14 mouse cellular contexts compared by ENCODE assay signal in genomic region chr9:46353330-46353724, GRCm38 (mm10). TPM values are rescaled to one million over a fixed set of nuclear protein-coding genes. Genes with fewer than 3 reads are reported as not detected.
DNase-seq lines count a peak whose midpoint lies in the region; ATAC-seq and TF ChIP-seq lines count a peak whose summit lies in the region.
"Had no signal": no experiment of that assay in that cellular context is flagged by ENCODE, and none has a peak within 500 bp of the region (broad histone marks: within the 10 kb centered on the region; RNA-seq: fewer than 3 reads in every experiment).

No protein-coding gene starts in this region.

- peak; percentile 34; the same call in 1 of the 2 replicates for ATAC-seq in forebrain, embryonic 16.5 days
- no peak for ATAC-seq in stomach, postnatal 0 days (ENCODE audit: low FRiP score, low TSS enrichment)
- no peak for ATAC-seq in erythroid progenitor cell, adult 5-6 weeks (replicated peaks; ENCODE audit: low FRiP score, poor library complexity, severe bottlenecking)
- ATAC-seq in kidney, embryonic 14.5 days (ENCODE audit: low FRiP score, low TSS enrichment), result no peak

- 8% methylated on average over 5 of the region's 5 CpGs for WGBS in forebrain, embryonic 16.5 days
- WGBS in stomach, postnatal 0 days, result 31% methylated on average over 5 of the region's 5 CpGs
- WGBS in kidney, embryonic 14.5 days, result 38% methylated on average over 5 of the region's 5 CpGs

- H3K27me3 ChIP-seq in forebrain, embryonic 16.5 days (replicated peaks; ENCODE audit: control insufficient read depth, insufficient read depth, low read length), result peaks cover 5% of the 10 kb centered on the region; the same call in 1 of the 2 replicates
- no peaks in the 10 kb centered on the region for H3K27me3 ChIP-seq in stomach, postnatal 0 days (ENCODE audit: control insufficient read depth, insufficient read depth, low read length)
- H3K27me3 ChIP-seq in kidney, embryonic 14.5 days (ENCODE audit: control insufficient read depth, insufficient read depth, low read length), result peaks cover 11% of the 10 kb centered on the region; the same call in 1 of the 2 replicates

- H3K27ac ChIP-seq in layer of hippocampus, adult 2 months, result peak overlapping the region; percentile 67; the same call in 1 of the 2 replicates
- no peak overlapping the region for H3K27ac ChIP-seq in forebrain, embryonic 16.5 days (ENCODE audit: low read length)
- no peak overlapping the region for H3K27ac ChIP-seq in stomach, postnatal 0 days (replicated peaks)
- H3K27ac ChIP-seq in kidney, embryonic 14.5 days (ENCODE audit: low read depth, low read length), result no peak overlapping the region
- H3K27ac ChIP-seq: embryonic facial prominence, embryonic 15.5 days; limb, embryonic 15.5 days had no signal

- no peak overlapping the region for H3K9ac ChIP-seq in forebrain, embryonic 16.5 days (replicated peaks; ENCODE audit: low read depth, low read length)
- no peak overlapping the region for H3K9ac ChIP-seq in stomach, postnatal 0 days (ENCODE audit: low read length)
- no peak overlapping the region for H3K9ac ChIP-seq in kidney, embryonic 14.5 days (ENCODE audit: low read depth, low read length)
- H3K9ac ChIP-seq: embryonic facial prominence, embryonic 15.5 days; limb, embryonic 15.5 days had no signal

- peak in 1 of 2 experiments; percentile 63 for DNase-seq in layer of hippocampus, adult 2 months (ENCODE audit: low spot score in 2 of 2)
- DNase-seq in layer of hippocampus, postnatal 25 days (ENCODE audit: extremely low spot score in 1 of 2, low spot score in 1 of 2), result no peak
- DNase-seq in embryo, embryonic 10.5 days (ENCODE audit: low spot score), result peak; percentile 50
- DNase-seq in lung, postnatal 4 days, result peak; percentile 31 to 85
- DNase-seq in stomach, postnatal 0 days (ENCODE audit: low spot score), result no peak
- DNase-seq: gastrocnemius, postnatal 36 days had no signal

- H3K9me3 ChIP-seq in forebrain, embryonic 16.5 days (ENCODE audit: control insufficient read depth, low read length), result no peaks in the 10 kb centered on the region
- no peaks in the 10 kb centered on the region for H3K9me3 ChIP-seq in stomach, postnatal 0 days (ENCODE audit: control insufficient read depth, low read length)
- no peaks in the 10 kb centered on the region for H3K9me3 ChIP-seq in kidney, embryonic 14.5 days (ENCODE audit: control insufficient read depth, low read length)
- H3K9me3 ChIP-seq: embryonic facial prominence, embryonic 15.5 days; limb, embryonic 15.5 days had no signal

- TF ChIP-seq EP300 in stomach, postnatal 0 days (optimal IDR thresholded peaks at IDR 0.05), result no peak

- no peak overlapping the region for H3K4me2 ChIP-seq in forebrain, embryonic 16.5 days (ENCODE audit: low read length)
- H3K4me2 ChIP-seq in stomach, postnatal 0 days (replicated peaks; ENCODE audit: low read depth), result no peak overlapping the region
- H3K4me2 ChIP-seq in kidney, embryonic 14.5 days (replicated peaks; ENCODE audit: low read depth, low read length), result no peak overlapping the region
- H3K4me2 ChIP-seq: embryonic facial prominence, embryonic 15.5 days; limb, embryonic 15.5 days had no signal

- TF ChIP-seq CTCF in layer of hippocampus, adult 2 months (conservative IDR thresholded peaks at IDR 0.05), result no peak
- no peak for TF ChIP-seq CTCF in stomach, postnatal 0 days (IDR thresholded peaks at IDR 0.05; ENCODE audit: low read depth)

- H3K36me3 ChIP-seq in forebrain, embryonic 16.5 days (ENCODE audit: control insufficient read depth, insufficient read depth), result no peaks in the 10 kb centered on the region
- H3K36me3 ChIP-seq in stomach, postnatal 0 days (ENCODE audit: control insufficient read depth, insufficient read depth, low read length), result no peaks in the 10 kb centered on the region
- H3K36me3 ChIP-seq in kidney, embryonic 14.5 days (ENCODE audit: control insufficient read depth, insufficient read depth, low read length), result no peaks in the 10 kb centered on the region
- H3K36me3 ChIP-seq: embryonic facial prominence, embryonic 15.5 days; limb, embryonic 15.5 days had no signal

- no peak overlapping the region for H3K4me3 ChIP-seq in layer of hippocampus, adult 2 months
- H3K4me3 ChIP-seq in forebrain, embryonic 16.5 days (replicated peaks; ENCODE audit: low read length), result no peak overlapping the region
- no peak overlapping the region for H3K4me3 ChIP-seq in stomach, postnatal 0 days (ENCODE audit: low read depth, low read length)
- no peak overlapping the region for H3K4me3 ChIP-seq in kidney, embryonic 14.5 days (ENCODE audit: low read length)
- H3K4me3 ChIP-seq: embryonic facial prominence, embryonic 15.5 days; limb, embryonic 15.5 days had no signal

- peaks cover 23% of the 10 kb centered on the region for H3K4me1 ChIP-seq in forebrain, embryonic 16.5 days (replicated peaks; ENCODE audit: control insufficient read depth, insufficient read depth, low read length)
- no peaks in the 10 kb centered on the region for H3K4me1 ChIP-seq in stomach, postnatal 0 days (replicated peaks; ENCODE audit: control insufficient read depth, insufficient read depth)
- 0 out of 2 replicates have a peak, but pooled peaks cover 4% of the 10 kb centered on the region for H3K4me1 ChIP-seq in kidney, embryonic 14.5 days (ENCODE audit: control insufficient read depth, insufficient read depth, low read length)

RNA-seq across cellular contexts. Expression of gene 4931429L15Rik, which starts 33.5 kb away (rescaled TPM):
- total RNA-seq in layer of hippocampus, adult 2 months (2021), result not detected
- total RNA-seq in layer of hippocampus, postnatal 25 days (2021), result not detected
- polyA plus RNA-seq in forebrain, embryonic 16.5 days (2015; fragmentation: Nextera tagmentation; extraction: Ambion mirVana), result not detected in 2 replicates
- polyA plus RNA-seq in stomach, postnatal 0 days (2015; fragmentation: Nextera tagmentation; extraction: Ambion mirVana), result not detected in 2 replicates
- not detected in 2 replicates for total RNA-seq in erythroid progenitor cell, adult 5-6 weeks (2015; ENCODE audit: low replicate concordance)
- total RNA-seq in erythroid progenitor cell, adult 5-6 weeks (2017; ENCODE audit: low replicate concordance), result not detected in 2 replicates
- 0.23 TPM in 1 of 2 replicates, not detected in the other for polyA plus RNA-seq in kidney, embryonic 14.5 days (2014; fragmentation: Nextera tagmentation; extraction: Ambion mirVana)
- total RNA-seq: gastrocnemius, postnatal 36 days; hematopoietic stem cell, adult 5-6 weeks; layer of hippocampus, adult 18-20 months had no signal
- polyA plus RNA-seq: embryonic facial prominence, embryonic 15.5 days; limb, embryonic 15.5 days; thymus, postnatal 0 days had no signal

Comparison
In these comparisons a context has a peak if more than half of its experiments do, and no peak if none do; other contexts are left out.
1. DNase-seq: peak in embryo, embryonic 10.5 days (single experiment) and lung, postnatal 4 days (2 of 2); none in layer of hippocampus, postnatal 25 days (0 of 2) and stomach, postnatal 0 days (single experiment).